Mouse (Mus musculus) C2C12 (cell line): ENCODE results near the gene Cnn3.
A peak's percentile ranks its signal among the peaks of the same experiment; 100 is the strongest.

ENCODE experiments used
- CEBPB ChIP-seq: IDR thresholded peaks from one replicate; pipeline ENCODE4 v1.6.1; 2011; ENCODE audit warnings: low read depth, mild to moderate bottlenecking, control low read depth, moderate library complexity
- CTCF ChIP-seq: IDR thresholded peaks from one replicate; pipeline ENCODE4 v1.5.1; 2011; ENCODE audit not compliant: control insufficient read depth, insufficient read depth, insufficient read length
- FOSL1 ChIP-seq: IDR thresholded peaks from one replicate; pipeline ENCODE4 v1.8.0; 2011; ENCODE audit warnings: mild to moderate bottlenecking, low read length; ENCODE audit not compliant: poor library complexity, insufficient read depth, severe bottlenecking
- MAX ChIP-seq: IDR thresholded peaks from one replicate; pipeline ENCODE4 v1.6.1; 2011; ENCODE audit warnings: mild to moderate bottlenecking, control low read depth
- MYOD1 ChIP-seq: IDR thresholded peaks from one replicate; pipeline ENCODE4 v1.6.1; 2011; ENCODE audit warnings: low read depth; ENCODE audit not compliant: control insufficient read depth, insufficient read length
- MYOG ChIP-seq: IDR thresholded peaks from one replicate; pipeline ENCODE4 v1.6.1; 2011; ENCODE audit not compliant: control insufficient read depth, insufficient read length; ENCODE audit errors: extremely low read depth
- USF1 ChIP-seq: IDR thresholded peaks from one replicate; pipeline ENCODE4 v1.6.1; 2011; ENCODE audit warnings: low read depth, mild to moderate bottlenecking, control low read depth, moderate library complexity

DNA sequence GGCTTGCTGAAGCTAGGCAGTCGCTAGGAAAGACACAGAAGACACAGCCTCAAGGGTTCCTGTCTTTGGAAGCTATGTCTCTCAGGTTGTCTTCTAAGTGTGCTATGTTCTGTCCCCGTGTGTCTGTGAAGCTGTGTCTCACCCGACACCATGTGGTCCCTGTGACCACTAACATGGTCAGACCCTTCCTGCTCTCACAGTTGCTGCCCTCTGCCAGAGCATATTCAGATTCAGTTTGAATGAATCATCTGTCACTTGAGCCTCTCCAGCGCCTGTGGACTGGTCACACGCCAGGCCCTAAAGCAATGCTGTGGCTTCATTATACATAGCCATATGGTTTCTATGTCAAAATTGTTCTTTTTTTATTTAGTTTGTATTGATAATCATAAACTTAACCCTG is 46.6 kb upstream of the Cnn3 start:
- TF ChIP-seq CTCF = no peak
- TF ChIP-seq MYOG = no peak
- TF ChIP-seq FOSL1 = peak; percentile 27
- peak; percentile 88 for TF ChIP-seq MAX
- peak; percentile 68 for TF ChIP-seq USF1
- peak; percentile 67 for TF ChIP-seq MYOD1
- no peak for TF ChIP-seq CEBPB
